Mouse (Mus musculus): Measurements from ENCODE around the gene Uqcrc1. TPM values are rescaled to one million over a fixed set of nuclear protein-coding genes. Genes with fewer than 3 reads are reported as not detected.

The Uqcrc1 gene
- polyA plus RNA-seq (2017; shearing (Covaris generic)) = 241 TPM

GRCm38 (mm10) chr9:108936418-108937364 lies at the start of gene Uqcrc1:
Uqcrc1 (plus strand) TSS chr9:108936633.

DNA sequence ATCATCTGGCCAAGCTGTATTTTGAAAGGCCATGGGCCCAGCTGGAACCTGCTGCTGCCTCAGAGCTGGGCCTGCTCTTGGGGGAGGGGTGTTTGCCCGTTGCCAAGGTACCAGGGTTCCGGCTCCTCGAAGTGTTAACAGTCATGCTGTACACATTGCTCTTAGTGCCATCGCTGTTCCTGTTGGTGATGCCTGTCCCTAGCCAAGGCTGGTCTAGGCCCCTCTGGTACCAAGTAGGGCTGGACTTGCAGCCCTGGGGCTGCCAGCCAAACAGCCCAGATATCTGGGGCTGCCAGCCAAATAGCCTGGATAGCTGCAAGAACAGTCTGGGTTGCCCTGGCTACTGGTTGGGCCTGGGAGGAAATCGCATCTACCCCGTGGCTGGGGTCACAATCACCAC lies 21.9 kb upstream of the Uqcrc1 start, which contains the start of gene Tmem89:
Tmem89 (plus strand) TSS at position 129 of the 400 bp plus-strand sequence.

DNA sequence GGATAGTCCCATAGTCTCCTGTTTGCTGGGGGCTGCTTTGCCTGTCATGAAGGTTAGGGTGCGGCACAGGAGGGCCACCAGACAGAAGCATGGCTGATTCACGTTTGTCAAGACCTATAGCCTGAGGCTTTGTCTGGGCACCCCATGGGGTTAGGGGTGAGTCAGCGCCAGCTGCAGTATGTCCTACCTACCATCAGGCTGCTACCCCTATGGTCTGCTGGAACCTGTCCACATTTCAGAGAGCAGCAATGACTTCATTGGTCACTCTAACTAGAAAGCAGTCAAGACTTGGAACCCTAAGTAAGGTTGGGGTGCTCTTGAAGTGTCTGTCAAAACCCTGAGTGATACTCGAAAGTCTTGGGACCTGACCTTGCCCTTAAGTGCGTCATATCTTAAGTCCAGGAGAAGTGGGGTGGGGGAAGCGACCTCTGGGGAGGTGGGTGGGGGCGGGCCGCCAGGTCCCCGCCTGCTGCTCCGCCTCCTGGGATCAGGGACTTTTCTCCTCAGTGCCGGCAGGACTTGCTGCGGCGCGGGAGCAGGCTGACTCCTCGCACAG lies 16.7 kb downstream of the Uqcrc1 start, which contains the start of gene Col7a1:
Col7a1 (plus strand) TSS at position 506 of the 556 bp plus-strand sequence.

GRCm38 (mm10) chr9:108985710-108986109 lies 49.3 kb downstream of the Uqcrc1 start, which contains the start of gene Ucn2:
Ucn2 (plus strand) TSS chr9:108986010.

GRCm38 (mm10) chr9:108991428-108992084 lies 55.1 kb downstream of the Uqcrc1 start, which contains the start of gene Pfkfb4:
Pfkfb4 (plus strand) TSS chr9:108991778.

Other genes starting within 250 kb of the Uqcrc1 start
- gene Prkar2a, start 247.3 kb upstream of the Uqcrc1 start, polyA plus RNA-seq (2017; shearing (Covaris generic)) = 33.7 TPM
- 33.8 TPM for gene Ip6k2, start 152.8 kb upstream of the Uqcrc1 start, polyA plus RNA-seq (2017; shearing (Covaris generic))
- gene Nckipsd, start 128.3 kb upstream of the Uqcrc1 start, polyA plus RNA-seq (2017; shearing (Covaris generic)) = 11.2 TPM
- gene Celsr3, start 110.3 kb upstream of the Uqcrc1 start, polyA plus RNA-seq (2017; shearing (Covaris generic)) = 0.06 TPM
- gene Slc26a6, start 83.3 kb upstream of the Uqcrc1 start, polyA plus RNA-seq (2017; shearing (Covaris generic)) = 10.1 TPM
- not detected for gene Tmem89, start 22.0 kb upstream of the Uqcrc1 start, polyA plus RNA-seq (2017; shearing (Covaris generic))
- 0.49 TPM for gene Col7a1, start 17.0 kb downstream of the Uqcrc1 start, polyA plus RNA-seq (2017; shearing (Covaris generic))
- gene Ucn2, start 49.4 kb downstream of the Uqcrc1 start, polyA plus RNA-seq (2017; shearing (Covaris generic)) = not detected
- 5.2 TPM for gene Pfkfb4, start 55.1 kb downstream of the Uqcrc1 start, polyA plus RNA-seq (2017; shearing (Covaris generic))
- 2,718 TPM for gene Shisa5, start 101.9 kb downstream of the Uqcrc1 start, polyA plus RNA-seq (2017; shearing (Covaris generic))
- gene Trex1, start 123.1 kb downstream of the Uqcrc1 start, polyA plus RNA-seq (2017; shearing (Covaris generic)) = 103 TPM
- gene Atrip, start 137.5 kb downstream of the Uqcrc1 start, polyA plus RNA-seq (2017; shearing (Covaris generic)) = 13.4 TPM
- gene Ccdc51, start 145.9 kb downstream of the Uqcrc1 start, polyA plus RNA-seq (2017; shearing (Covaris generic)) = 5.5 TPM
- gene Tma7, start 146.0 kb downstream of the Uqcrc1 start, polyA plus RNA-seq (2017; shearing (Covaris generic)) = 490 TPM
- gene Plxnb1, start 158.8 kb downstream of the Uqcrc1 start, polyA plus RNA-seq (2017; shearing (Covaris generic)) = 1.9 TPM
- not detected for gene Fbxw21, start 225.4 kb downstream of the Uqcrc1 start, polyA plus RNA-seq (2017; shearing (Covaris generic))

Data from effector memory CD4-positive, alpha-beta T cell, adult 7 months (primary cell).